Mouse (Mus musculus) forebrain, embryonic 14.5 days (tissue): ENCODE data around the gene Acox2. TPM values are rescaled to one million over a fixed set of nuclear protein-coding genes. Genes with fewer than 3 reads are reported as not detected.
A peak's percentile ranks its signal among the peaks of the same experiment; 100 is the strongest.
"Not testable (repeated sequence)": the region's sequence is repeated elsewhere in the genome, so short reads cannot be mapped to it uniquely, and the experiment has no call there.

ENCODE experiments used
- ATAC-seq: fragments of 200-750 bp; cut with Nextera tagmentation; 2 replicates; pipeline ENCODE4 v1.8.0; 2017; ENCODE audit warnings: mild to moderate bottlenecking, moderate library complexity
- DNase-seq: peaks from one replicate; pipeline ENCODE4 v3.0.0-alpha.2; 2015; ENCODE audit warnings: low spot score
- H3K27ac ChIP-seq: fragments of 300-500 bp; sonication (generic); 2 replicates; pipeline ENCODE4 v1.5.1; 2014; ENCODE audit warnings: low read depth, mild to moderate bottlenecking, control low read depth, low read length, moderate library complexity
- H3K27me3 ChIP-seq: fragments of 300-500 bp; sonication (generic); replicated peaks from 2 replicates; pipeline ENCODE4 v1.6.1; 2014; ENCODE audit warnings: low read length, control low read depth, mixed read lengths; ENCODE audit not compliant: control insufficient read depth, insufficient read depth
- H3K36me3 ChIP-seq: fragments of 300-500 bp; sonication (generic); 2 replicates; pipeline ENCODE4 v1.6.1; 2014; ENCODE audit warnings: low read length, control low read depth; ENCODE audit not compliant: control insufficient read depth, insufficient read depth
- H3K4me1 ChIP-seq: fragments of 300-500 bp; sonication (generic); 2 replicates; pipeline ENCODE4 v1.6.1; 2014; ENCODE audit warnings: antibody characterized with exemption, low read length, control low read depth; ENCODE audit not compliant: control insufficient read depth, insufficient read depth
- H3K4me2 ChIP-seq: fragments of 300-500 bp; sonication (generic); 2 replicates; pipeline ENCODE4 v1.6.1; 2014; ENCODE audit warnings: mild to moderate bottlenecking, control low read depth, low read length
- H3K4me3 ChIP-seq: fragments of 300-500 bp; sonication (generic); 2 replicates; pipeline ENCODE4 v1.5.1; 2014; ENCODE audit warnings: low read depth, low read length, control low read depth
- H3K9ac ChIP-seq: fragments of 300-500 bp; sonication (generic); 2 replicates; pipeline ENCODE4 v1.6.1; 2014; ENCODE audit warnings: mild to moderate bottlenecking, low read length, control low read depth, moderate library complexity
- H3K9me3 ChIP-seq: fragments of 300-500 bp; sonication (generic); replicated peaks from 2 replicates; pipeline ENCODE4 v1.6.1; 2016; ENCODE audit warnings: low read length, control low read depth, mixed read lengths; ENCODE audit not compliant: control insufficient read depth
- WGBS: fragments of 180-500 bp; shearing (Covaris S2); extraction: QIAGEN DNeasy Blood & Tissue Kit; methylation state at CpG from one replicate; pipeline ENCODE4 v1.1.7; 2014; 5-methylcytosine and 5-hydroxymethylcytosine counted together
- polyA plus RNA-seq: library from polyadenylated mRNA; unstranded; fragments of >200 nt; fragmentation: Nextera tagmentation; extraction: Ambion mirVana; gene quantifications from 2 replicates; pipeline ENCODE4 v1.2.1, GENCODE M21; 2014

Acox2 gene
- polyA plus RNA-seq, 1 experiment from 2014 or later: not detected

DNA sequence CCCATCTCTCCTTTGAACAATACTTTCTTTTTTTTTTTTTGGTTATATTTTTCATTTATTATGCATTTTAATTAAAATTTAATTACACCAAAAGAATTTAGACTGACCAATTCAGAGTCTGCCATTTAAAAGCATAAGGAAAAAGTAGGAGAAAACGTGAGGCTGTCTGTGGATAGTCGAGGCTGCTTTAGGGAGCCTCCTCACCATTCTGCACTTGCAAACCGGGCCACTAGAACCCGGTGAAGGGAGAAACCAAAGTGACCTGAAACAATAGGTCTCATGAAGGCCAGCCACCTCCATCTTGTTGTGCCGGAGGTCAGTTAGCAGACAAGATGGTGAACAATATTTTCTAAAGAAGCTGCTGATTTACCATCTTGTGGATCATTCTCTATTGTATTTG lies 27.4 kb upstream of the Acox2 start:
- not testable (repeated sequence) for H3K4me1 ChIP-seq, H3K9me3 ChIP-seq, H3K9ac ChIP-seq, H3K4me3 ChIP-seq, H3K27me3 ChIP-seq, H3K36me3 ChIP-seq, H3K4me2 ChIP-seq, DNase-seq, H3K27ac ChIP-seq
- ATAC-seq: peak; percentile 57; the same call in 1 of the 2 replicates
- WGBS: 82% methylated on average over 5 of the region's 5 CpGs

DNA sequence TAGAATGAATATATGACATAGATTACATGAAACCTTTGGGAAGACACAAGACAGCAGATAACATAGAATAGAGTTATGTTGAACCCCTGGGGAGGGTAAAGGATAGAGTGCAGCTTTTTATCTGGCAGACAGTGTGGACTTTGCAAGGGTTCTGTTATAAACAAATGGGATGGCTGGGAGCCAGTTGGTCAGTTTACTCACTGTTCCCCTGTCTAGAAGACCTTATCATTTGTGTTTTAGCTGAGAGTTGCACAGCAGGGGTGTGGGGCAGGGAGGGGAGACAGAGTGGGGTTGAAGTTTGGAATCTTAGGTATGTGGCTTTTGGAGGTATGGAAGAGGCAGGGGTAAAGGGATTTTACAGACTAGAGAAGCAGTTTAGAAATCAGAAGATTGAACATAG lies 24.6 kb upstream of the Acox2 start:
- no peaks in the 10 kb centered on the region for H3K27me3 ChIP-seq
- no peak for DNase-seq
- ATAC-seq: no peak
- H3K4me3 ChIP-seq: no peak overlapping the region
- H3K9me3 ChIP-seq: no peaks in the 10 kb centered on the region
- no peak overlapping the region for H3K27ac ChIP-seq
- H3K9ac ChIP-seq: no peak overlapping the region
- no peak overlapping the region for H3K4me2 ChIP-seq
- no peaks in the 10 kb centered on the region for H3K36me3 ChIP-seq
- no peaks in the 10 kb centered on the region for H3K4me1 ChIP-seq

DNA sequence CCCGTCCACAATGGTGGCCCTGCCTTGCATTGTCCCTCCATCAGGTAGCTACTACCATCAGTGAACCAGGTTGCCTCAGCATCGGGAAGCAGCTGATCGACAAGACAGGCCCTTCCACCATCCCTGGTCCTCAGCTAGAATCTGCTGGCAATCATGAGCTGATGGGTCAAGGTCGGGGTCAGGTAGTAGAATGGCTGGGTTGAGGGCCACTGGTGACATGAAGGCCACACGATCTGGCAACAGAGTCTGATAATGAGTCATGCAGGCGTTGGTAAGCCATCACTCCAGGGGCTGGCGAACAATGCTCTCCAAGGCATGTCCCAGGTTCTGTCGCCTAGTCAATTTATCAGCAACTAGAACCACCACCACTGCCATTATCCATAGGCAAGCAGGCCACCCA lies 12.1 kb upstream of the Acox2 start:
- not testable (repeated sequence) for H3K9ac ChIP-seq, H3K27ac ChIP-seq, H3K36me3 ChIP-seq, ATAC-seq, H3K4me3 ChIP-seq, H3K27me3 ChIP-seq, H3K4me1 ChIP-seq, DNase-seq, H3K4me2 ChIP-seq, H3K9me3 ChIP-seq
- 90% methylated on average over 8 of the region's 8 CpGs for WGBS

DNA sequence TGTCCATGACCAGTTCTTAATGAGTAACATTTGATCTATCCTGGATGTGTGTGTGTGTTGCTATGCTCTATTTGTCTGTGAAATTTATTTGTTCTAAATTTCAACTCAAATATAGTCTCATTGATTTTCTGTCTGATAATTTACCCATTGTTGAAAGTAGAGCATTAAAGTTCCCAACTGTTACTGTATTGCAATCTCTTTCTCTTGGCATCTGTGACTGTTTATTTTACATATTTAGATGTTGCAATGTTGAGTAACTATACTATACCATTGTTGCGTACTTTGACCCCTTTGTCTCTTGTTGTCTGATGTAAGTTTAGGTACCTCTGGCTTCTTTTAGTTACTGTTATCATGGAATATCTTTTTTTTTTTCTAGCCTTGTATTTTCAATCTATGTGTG lies 5.2 kb upstream of the Acox2 start:
- no peaks in the 10 kb centered on the region for H3K9me3 ChIP-seq

DNA sequence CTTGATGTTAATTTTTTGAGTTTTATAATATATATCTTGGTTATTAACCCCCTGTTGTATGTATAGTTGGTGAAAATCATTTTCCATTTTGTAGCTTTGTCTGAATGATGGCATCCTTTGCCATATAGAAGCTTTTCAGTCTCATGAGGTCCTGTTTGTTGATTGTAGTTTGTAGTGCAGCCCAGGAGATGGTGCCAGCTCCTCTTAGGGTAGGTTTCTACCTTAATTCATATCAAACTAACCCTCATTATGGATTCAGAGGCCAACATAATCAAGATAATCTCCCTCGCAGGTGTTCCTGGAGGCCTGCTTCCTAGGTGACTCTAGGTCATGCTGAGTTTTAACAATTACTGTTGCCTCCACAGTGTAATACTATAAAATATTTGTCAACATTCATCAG lies 3.1 kb upstream of the Acox2 start:
- DNase-seq (no peak), ATAC-seq (no peak)
- H3K4me2 ChIP-seq: no peak overlapping the region
- no peaks in the 10 kb centered on the region for H3K9me3 ChIP-seq
- no peaks in the 10 kb centered on the region for H3K36me3 ChIP-seq
- H3K27ac ChIP-seq: no peak overlapping the region
- H3K9ac ChIP-seq: no peak overlapping the region
- 46% methylated on average over 1 of the region's 1 CpGs for WGBS
- no peaks in the 10 kb centered on the region for H3K4me1 ChIP-seq
- no peaks in the 10 kb centered on the region for H3K27me3 ChIP-seq
- no peak overlapping the region for H3K4me3 ChIP-seq

More for the DNA sequence above, 5.2 kb upstream of the Acox2 start:
- no peak overlapping the region for H3K9ac ChIP-seq
- no peak overlapping the region for H3K4me3 ChIP-seq
- H3K27ac ChIP-seq: no peak overlapping the region
- H3K36me3 ChIP-seq: no peaks in the 10 kb centered on the region
- ATAC-seq (no peak), DNase-seq (no peak)
- no peaks in the 10 kb centered on the region for H3K27me3 ChIP-seq
- H3K4me2 ChIP-seq: no peak overlapping the region
- WGBS: 98% methylated on average over 1 of the region's 1 CpGs
- no peaks in the 10 kb centered on the region for H3K4me1 ChIP-seq

DNA sequence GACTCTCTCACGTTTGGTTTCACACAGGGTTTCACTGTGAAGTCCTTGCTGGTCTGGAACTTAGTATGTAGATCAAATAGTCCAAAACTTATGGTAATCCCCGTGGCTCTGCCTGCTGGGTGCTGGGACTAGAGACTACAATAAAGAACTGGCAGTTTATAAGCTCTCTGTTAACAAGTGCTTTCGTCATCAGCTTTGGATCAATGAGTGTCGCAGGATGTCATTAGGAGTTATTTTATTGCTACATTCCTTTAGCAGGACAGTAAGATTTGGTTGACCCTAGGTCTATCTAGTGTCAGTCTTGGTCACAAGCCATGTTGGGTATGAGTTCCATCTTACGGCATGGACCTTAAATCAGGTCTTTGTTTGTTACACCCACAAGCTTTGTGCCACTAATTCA lies 1.1 kb upstream of the Acox2 start:
- Histone ChIP-seq H3K4me2 (no peak overlapping the region), H3K4me3 (no peak overlapping the region)
- no peak for ATAC-seq

DNA sequence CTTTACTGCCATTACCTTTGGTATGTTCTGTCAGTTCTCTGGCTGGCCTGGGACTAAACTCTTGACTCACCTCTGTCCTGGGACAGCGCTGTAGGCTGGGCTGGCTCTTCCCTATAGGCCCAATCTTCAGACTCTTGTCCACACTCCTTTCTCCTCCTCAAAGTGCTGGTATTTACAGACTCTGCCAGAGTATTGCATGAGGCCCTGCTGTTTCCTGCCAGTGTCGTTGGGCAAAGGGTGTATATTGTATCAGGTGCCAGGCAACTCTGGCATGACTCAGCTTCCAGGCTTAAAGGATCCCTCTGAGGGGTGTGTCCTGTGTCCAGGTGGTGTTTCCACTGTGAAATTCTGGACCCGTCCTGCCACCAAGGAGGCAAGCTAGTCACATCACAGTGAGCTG lies 401 bp downstream of the Acox2 start:
- 78% methylated on average over 3 of the region's 3 CpGs for WGBS
- H3K9me3 ChIP-seq: no peaks in the 10 kb centered on the region
- no peaks in the 10 kb centered on the region for H3K27me3 ChIP-seq
- no peak overlapping the region for H3K4me2 ChIP-seq
- ATAC-seq (no peak), DNase-seq (no peak)
- H3K4me3 ChIP-seq: no peak overlapping the region
- H3K36me3 ChIP-seq: no peaks in the 10 kb centered on the region
- H3K9ac ChIP-seq: no peak overlapping the region
- no peaks in the 10 kb centered on the region for H3K4me1 ChIP-seq
- no peak overlapping the region for H3K27ac ChIP-seq

More for the DNA sequence above, 1.1 kb upstream of the Acox2 start:
- H3K9me3 ChIP-seq: no peaks in the 10 kb centered on the region
- WGBS: 74% methylated on average over 5 of the region's 5 CpGs
- DNase-seq: no peak
- H3K4me1 ChIP-seq: no peaks in the 10 kb centered on the region
- H3K9ac ChIP-seq: no peak overlapping the region
- H3K36me3 ChIP-seq: no peaks in the 10 kb centered on the region
- H3K27me3 ChIP-seq: no peaks in the 10 kb centered on the region
- H3K27ac ChIP-seq: no peak overlapping the region

DNA sequence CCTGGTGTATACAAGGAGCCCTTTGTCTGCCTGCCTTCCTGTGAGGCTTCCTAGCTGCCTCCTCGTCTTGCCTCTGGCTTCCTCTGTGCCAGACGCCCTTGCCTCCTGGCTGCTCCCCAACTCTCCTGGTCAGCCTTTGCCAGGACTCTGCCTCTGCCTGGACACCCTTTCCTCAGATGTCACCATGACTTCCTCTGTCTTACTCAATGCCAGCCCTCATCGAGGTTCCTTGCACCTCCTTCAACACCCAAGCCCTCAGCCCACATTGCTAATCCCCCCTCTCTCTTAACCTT lies 872 bp downstream of the Acox2 start:
- Histone ChIP-seq H3K9me3 (no peaks in the 10 kb centered on the region), H3K4me3 (no peak overlapping the region), H3K27ac (no peak overlapping the region), H3K27me3 (no peaks in the 10 kb centered on the region), H3K36me3 (no peaks in the 10 kb centered on the region), H3K4me2 (no peak overlapping the region), H3K4me1 (no peaks in the 10 kb centered on the region), H3K9ac (no peak overlapping the region)
- ATAC-seq (no peak), DNase-seq (no peak)
- WGBS: 40% methylated on average over 3 of the region's 3 CpGs

DNA sequence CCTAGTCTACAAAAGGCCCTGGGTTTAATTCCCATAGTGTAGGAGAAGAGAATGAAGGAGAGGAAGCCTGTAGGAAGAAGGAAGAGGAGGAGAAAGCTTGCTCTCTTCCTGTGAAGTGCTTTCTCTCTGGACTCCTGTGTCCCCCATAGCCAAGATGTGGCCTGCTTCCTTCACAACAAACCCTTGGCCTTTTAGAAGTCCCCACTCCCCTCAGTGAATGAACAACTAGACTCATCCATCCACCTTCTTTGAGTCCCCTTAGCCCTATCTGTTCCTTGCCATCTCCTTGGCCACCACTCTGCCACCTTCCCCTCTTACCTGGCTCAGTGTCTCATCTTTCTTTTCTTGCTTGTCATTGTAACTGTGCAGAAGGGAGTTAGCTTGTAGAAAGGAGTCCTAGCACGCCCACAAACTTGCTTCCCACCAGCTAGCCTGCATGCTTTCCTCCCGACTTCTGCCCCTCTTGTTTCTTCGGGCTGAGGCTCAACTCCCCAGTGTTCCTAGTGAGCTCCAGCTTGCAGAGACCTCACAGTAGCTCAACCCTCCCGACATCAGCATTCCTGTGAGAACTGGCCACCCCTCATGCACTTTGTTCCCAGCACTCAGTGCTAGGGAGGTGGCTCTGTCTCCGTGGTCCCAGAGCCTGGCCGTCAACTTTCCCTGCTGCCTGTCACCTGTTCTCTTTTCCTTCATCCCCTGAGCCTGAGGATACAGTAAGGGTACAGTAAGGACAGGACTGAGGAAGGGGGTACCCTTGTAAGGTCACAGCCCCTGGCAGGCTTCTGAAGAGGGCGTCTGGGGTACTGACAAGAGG lies 1.4 kb downstream of the Acox2 start:
- WGBS: 49% methylated on average over 7 of the region's 7 CpGs
- H3K27me3 ChIP-seq: no peaks in the 10 kb centered on the region

More for the DNA sequence above, 1.4 kb downstream of the Acox2 start:
- no peak overlapping the region for H3K4me3 ChIP-seq
- H3K9me3 ChIP-seq: no peaks in the 10 kb centered on the region
- ATAC-seq (no peak), DNase-seq (no peak)
- no peak overlapping the region for H3K4me2 ChIP-seq
- no peaks in the 10 kb centered on the region for H3K4me1 ChIP-seq
- no peaks in the 10 kb centered on the region for H3K36me3 ChIP-seq
- no peak overlapping the region for H3K27ac ChIP-seq
- no peak overlapping the region for H3K9ac ChIP-seq
